Mouse (Mus musculus) intestine, postnatal 0 days (tissue): ENCODE results near the gene Slc27a1. TPM values are rescaled to one million over a fixed set of nuclear protein-coding genes. Genes with fewer than 3 reads are reported as not detected.
A peak's percentile ranks its signal among the peaks of the same experiment; 100 is the strongest.

Experiments used
- ATAC-seq: fragments of 200-750 bp; cut with Nextera tagmentation; 2 replicates; pipeline ENCODE4 v1.8.0; 2017; ENCODE audit warnings: mild to moderate bottlenecking, moderate TSS enrichment, moderate library complexity
- H3K27ac ChIP-seq: fragments of 300-500 bp; sonication (generic); 2 replicates; pipeline ENCODE4 v1.5.1; 2014; ENCODE audit warnings: mild to moderate bottlenecking, low read depth, low read length, moderate library complexity
- H3K27me3 ChIP-seq: fragments of 300-500 bp; sonication (generic); replicated peaks from 2 replicates; pipeline ENCODE4 v1.6.1; 2014; ENCODE audit warnings: low read length, mixed read lengths; ENCODE audit not compliant: control insufficient read depth, insufficient read depth
- H3K36me3 ChIP-seq: fragments of 300-500 bp; sonication (generic); 2 replicates; pipeline ENCODE4 v1.6.1; 2014; ENCODE audit warnings: mild to moderate bottlenecking, moderate library complexity; ENCODE audit not compliant: control insufficient read depth, insufficient read depth
- H3K4me1 ChIP-seq: fragments of 300-500 bp; sonication (generic); replicated peaks from 2 replicates; pipeline ENCODE4 v1.6.1; 2014; ENCODE audit warnings: antibody characterized with exemption, low read length, mixed read lengths; ENCODE audit not compliant: control insufficient read depth, insufficient read depth
- H3K4me2 ChIP-seq: fragments of 300-500 bp; sonication (generic); replicated peaks from 2 replicates; pipeline ENCODE4 v1.6.1; 2014; ENCODE audit warnings: low read depth, mild to moderate bottlenecking, moderate library complexity
- H3K4me3 ChIP-seq: fragments of 300-500 bp; sonication (generic); 2 replicates; pipeline ENCODE4 v1.5.1; 2014; ENCODE audit warnings: low read depth, low read length
- H3K9ac ChIP-seq: fragments of 300-500 bp; sonication (generic); 2 replicates; pipeline ENCODE4 v1.6.1; 2014; ENCODE audit warnings: mild to moderate bottlenecking, low read depth, low read length
- H3K9me3 ChIP-seq: fragments of 300-500 bp; sonication (generic); 2 replicates; pipeline ENCODE4 v1.6.1; 2016; ENCODE audit warnings: mixed run types; ENCODE audit not compliant: control insufficient read depth
- CTCF ChIP-seq: sonication (generic); IDR thresholded peaks from 2 replicates; pipeline ENCODE4 v1.5.1; 2016; ENCODE audit warnings: low read depth, mild to moderate bottlenecking, control low read depth, antibody characterized with exemption, moderate library complexity
- WGBS: fragments of 180-500 bp; shearing (Covaris S2); extraction: QIAGEN DNeasy Blood & Tissue Kit; methylation state at CpG from one replicate; pipeline ENCODE4 v1.1.7; 2014; 5-methylcytosine and 5-hydroxymethylcytosine counted together
- polyA plus RNA-seq: library from polyadenylated mRNA; unstranded; fragments of >200 nt; fragmentation: Nextera tagmentation; extraction: Ambion mirVana; gene quantifications from 2 replicates; pipeline ENCODE4 v1.2.1, GENCODE M21; 2015

Gene Slc27a1
- polyA plus RNA-seq, 1 experiment from 2014 or later = 14.9 TPM

GRCm38 (mm10) chr8:71598841-71599240 is 30.2 kb downstream of the Slc27a1 start:
- Histone ChIP-seq H3K27me3 (peaks cover 13% of the 10 kb centered on the region; the same call in 1 of the 2 replicates), H3K36me3 (no peaks in the 10 kb centered on the region; the same call in 1 of the 2 replicates), H3K9me3 (no peaks in the 10 kb centered on the region), H3K4me3 (no peak overlapping the region), H3K4me1 (0 out of 2 replicates have a peak, but pooled peaks cover 6% of the 10 kb centered on the region), H3K4me2 (no peak overlapping the region), H3K27ac (no peak overlapping the region), H3K9ac (no peak overlapping the region)
- TF ChIP-seq CTCF = no peak
- WGBS = 88% methylated on average over 5 of the region's 5 CpGs
- no peak for ATAC-seq

GRCm38 (mm10) chr8:71601939-71602665 is 33.4 kb downstream of the Slc27a1 start:
- peak overlapping the region; percentile 29 for H3K4me3 ChIP-seq
- H3K9me3 ChIP-seq = no peaks in the 10 kb centered on the region
- H3K4me1 ChIP-seq = 0 out of 2 replicates have a peak, but pooled peaks cover 6% of the 10 kb centered on the region
- peak; percentile 25; the same call in 1 of the 2 replicates for ATAC-seq
- H3K27ac ChIP-seq = no peak overlapping the region
- peaks cover 13% of the 10 kb centered on the region; the same call in 1 of the 2 replicates for H3K27me3 ChIP-seq
- TF ChIP-seq CTCF = no peak
- H3K36me3 ChIP-seq = no peaks in the 10 kb centered on the region
- H3K9ac ChIP-seq = no peak overlapping the region
- WGBS = 5% methylated on average over 62 of the region's 65 CpGs
- H3K4me2 ChIP-seq = peak overlapping the region; percentile 64

- peak overlapping the region; percentile 29 for H3K4me3 ChIP-seq
- H3K36me3 ChIP-seq = no peaks in the 10 kb centered on the region
- no peak for TF ChIP-seq CTCF
- peaks cover 13% of the 10 kb centered on the region; the same call in 1 of the 2 replicates for H3K27me3 ChIP-seq
- no peak overlapping the region for H3K27ac ChIP-seq
- no peaks in the 10 kb centered on the region for H3K9me3 ChIP-seq
- WGBS = 2% methylated on average over 30 of the region's 32 CpGs
- H3K9ac ChIP-seq = no peak overlapping the region
- H3K4me1 ChIP-seq = 0 out of 2 replicates have a peak, but pooled peaks cover 6% of the 10 kb centered on the region
- H3K4me2 ChIP-seq = peak overlapping the region; percentile 64
- peak; percentile 86 for ATAC-seq
These were observed 34.1 kb downstream of the Slc27a1 start for GRCm38 (mm10) chr8:71602666-71603334.

- Histone ChIP-seq H3K9me3 (no peaks in the 10 kb centered on the region), H3K4me2 (no peak overlapping the region), H3K4me1 (0 out of 2 replicates have a peak, but pooled peaks cover 6% of the 10 kb centered on the region), H3K4me3 (no peak overlapping the region), H3K27me3 (peaks cover 13% of the 10 kb centered on the region; the same call in 1 of the 2 replicates), H3K9ac (no peak overlapping the region), H3K36me3 (no peaks in the 10 kb centered on the region), H3K27ac (no peak overlapping the region)
- ATAC-seq = no peak
- 64% methylated on average over 7 of the region's 7 CpGs for WGBS
- no peak for TF ChIP-seq CTCF
These were observed 35.3 kb downstream of the Slc27a1 start for GRCm38 (mm10) chr8:71604021-71604420.

GRCm38 (mm10) chr8:71610822-71611651 is 42.4 kb downstream of the Slc27a1 start, which contains the start of gene Colgalt1:
TSS of gene Colgalt1 (plus strand) at chr8:71610998.
- peak within 1 kb of the TSS; percentile 90 for H3K4me3 ChIP-seq
- no peaks in the 10 kb centered on the region for H3K9me3 ChIP-seq
- peak within 1 kb of the TSS; percentile 68 for H3K27ac ChIP-seq
- H3K4me1 ChIP-seq = no peaks in the 10 kb centered on the region; the same call in 1 of the 2 replicates
- H3K9ac ChIP-seq = peak within 1 kb of the TSS; percentile 74
- peak; percentile 98 for ATAC-seq
- WGBS = under 1% methylated on average over 82 of the region's 82 CpGs
- peak; percentile 43; the same call in 1 of the 2 replicates for TF ChIP-seq CTCF
- peak within 1 kb of the TSS; percentile 84 for H3K4me2 ChIP-seq
- H3K27me3 ChIP-seq = no peaks in the 10 kb centered on the region
- H3K36me3 ChIP-seq = peaks cover 23% of the 10 kb centered on the region
